In genomic region chr5:39153291-39153794, GRCm38 (mm10) we compare ENCODE assay signal across 22 mouse cellular contexts.
"Had no signal": no experiment of that assay in that cellular context is flagged by ENCODE, and none has a peak within 500 bp of the region (broad histone marks: within the 10 kb centered on the region; RNA-seq: fewer than 3 reads in every experiment).

No protein-coding gene starts in this region.

- H3K27me3 ChIP-seq: liver, embryonic 13.5 days; liver, embryonic 15.5 days; midbrain, embryonic 12.5 days; neural tube, embryonic 13.5 days; stomach, embryonic 15.5 days had no signal

- H3K9ac ChIP-seq: liver, embryonic 13.5 days; liver, embryonic 15.5 days; lung, embryonic 14.5 days; midbrain, embryonic 12.5 days; neural tube, embryonic 13.5 days; stomach, embryonic 15.5 days had no signal

- ATAC-seq: midbrain, embryonic 16.5 days had no signal

- H3K27ac ChIP-seq: liver, embryonic 13.5 days; liver, embryonic 15.5 days; midbrain, embryonic 10.5 days; midbrain, embryonic 12.5 days; neural tube, embryonic 13.5 days; stomach, embryonic 15.5 days; stomach, postnatal 0 days had no signal

- H3K4me1 ChIP-seq: liver, embryonic 13.5 days; midbrain, embryonic 10.5 days; midbrain, embryonic 12.5 days; neural tube, embryonic 13.5 days; stomach, embryonic 15.5 days had no signal

- H3K9me3 ChIP-seq: liver, embryonic 13.5 days; liver, embryonic 15.5 days; midbrain, embryonic 10.5 days; midbrain, embryonic 12.5 days; neural tube, embryonic 13.5 days; stomach, embryonic 15.5 days had no signal

- H3K36me3 ChIP-seq: liver, embryonic 13.5 days; liver, embryonic 15.5 days; midbrain, embryonic 10.5 days; midbrain, embryonic 12.5 days; neural tube, embryonic 13.5 days; stomach, embryonic 15.5 days had no signal

- H3K4me3 ChIP-seq: liver, embryonic 13.5 days; liver, embryonic 15.5 days; midbrain, embryonic 10.5 days; midbrain, embryonic 12.5 days; myocyte; neural tube, embryonic 13.5 days; stomach, embryonic 15.5 days had no signal

- H3K4me2 ChIP-seq: liver, embryonic 11.5 days; liver, embryonic 13.5 days; liver, embryonic 15.5 days; lung, embryonic 14.5 days; midbrain, embryonic 12.5 days; neural tube, embryonic 13.5 days; stomach, embryonic 15.5 days had no signal

- DNase-seq: liver, embryonic 13.5 days; lung, adult 18-20 months; lung, embryonic 14.5 days; lung, postnatal 10 days; lung, postnatal 4 days; midbrain, embryonic 14.5 days; retina, postnatal 1 day; right cerebral cortex, adult 18-20 months; right cerebral cortex, postnatal 25 days; right cerebral cortex, postnatal 4 days; thymus, adult 2 months; thymus, postnatal 25 days; thymus, postnatal 4 days had no signal
